Mouse (Mus musculus) intestine, postnatal 0 days (tissue): Measurements from ENCODE around the gene Brd2. TPM values are rescaled to one million over a fixed set of nuclear protein-coding genes. Genes with fewer than 3 reads are reported as not detected.

ENCODE experiments used
- ATAC-seq: fragments of 200-750 bp; cut with Nextera tagmentation; 2 replicates; pipeline ENCODE4 v1.8.0; 2017; ENCODE audit warnings: mild to moderate bottlenecking, moderate TSS enrichment, moderate library complexity
- H3K27ac ChIP-seq: fragments of 300-500 bp; sonication (generic); 2 replicates; pipeline ENCODE4 v1.5.1; 2014; ENCODE audit warnings: mild to moderate bottlenecking, low read depth, low read length, moderate library complexity
- H3K27me3 ChIP-seq: fragments of 300-500 bp; sonication (generic); replicated peaks from 2 replicates; pipeline ENCODE4 v1.6.1; 2014; ENCODE audit warnings: low read length, mixed read lengths; ENCODE audit not compliant: control insufficient read depth, insufficient read depth
- H3K36me3 ChIP-seq: fragments of 300-500 bp; sonication (generic); 2 replicates; pipeline ENCODE4 v1.6.1; 2014; ENCODE audit warnings: mild to moderate bottlenecking, moderate library complexity; ENCODE audit not compliant: control insufficient read depth, insufficient read depth
- H3K4me1 ChIP-seq: fragments of 300-500 bp; sonication (generic); replicated peaks from 2 replicates; pipeline ENCODE4 v1.6.1; 2014; ENCODE audit warnings: antibody characterized with exemption, low read length, mixed read lengths; ENCODE audit not compliant: control insufficient read depth, insufficient read depth
- H3K4me2 ChIP-seq: fragments of 300-500 bp; sonication (generic); replicated peaks from 2 replicates; pipeline ENCODE4 v1.6.1; 2014; ENCODE audit warnings: low read depth, mild to moderate bottlenecking, moderate library complexity
- H3K4me3 ChIP-seq: fragments of 300-500 bp; sonication (generic); 2 replicates; pipeline ENCODE4 v1.5.1; 2014; ENCODE audit warnings: low read depth, low read length
- H3K9ac ChIP-seq: fragments of 300-500 bp; sonication (generic); 2 replicates; pipeline ENCODE4 v1.6.1; 2014; ENCODE audit warnings: mild to moderate bottlenecking, low read depth, low read length
- H3K9me3 ChIP-seq: fragments of 300-500 bp; sonication (generic); 2 replicates; pipeline ENCODE4 v1.6.1; 2016; ENCODE audit warnings: mixed run types; ENCODE audit not compliant: control insufficient read depth
- CTCF ChIP-seq: sonication (generic); IDR thresholded peaks from 2 replicates; pipeline ENCODE4 v1.5.1; 2016; ENCODE audit warnings: low read depth, mild to moderate bottlenecking, control low read depth, antibody characterized with exemption, moderate library complexity
- WGBS: fragments of 180-500 bp; shearing (Covaris S2); extraction: QIAGEN DNeasy Blood & Tissue Kit; methylation state at CpG from one replicate; pipeline ENCODE4 v1.1.7; 2014; 5-methylcytosine and 5-hydroxymethylcytosine counted together
- polyA plus RNA-seq: library from polyadenylated mRNA; unstranded; fragments of >200 nt; fragmentation: Nextera tagmentation; extraction: Ambion mirVana; gene quantifications from 2 replicates; pipeline ENCODE4 v1.2.1, GENCODE M21; 2015

The Brd2 gene
- polyA plus RNA-seq, 1 experiment from 2014 or later, result 51.8 TPM

GRCm38 (mm10) chr17:34099531-34099930 lies 22.9 kb downstream of the Brd2 start:
- Histone ChIP-seq H3K9ac (no peak overlapping the region), H3K27me3 (no peaks in the 10 kb centered on the region), H3K27ac (no peak overlapping the region), H3K4me3 (no peak overlapping the region), H3K4me1 (0 out of 2 replicates have a peak, but pooled peaks cover 7% of the 10 kb centered on the region), H3K36me3 (no peaks in the 10 kb centered on the region), H3K4me2 (peak overlapping the region; percentile 30), H3K9me3 (no peaks in the 10 kb centered on the region)
- 33% methylated on average over 5 of the region's 5 CpGs for WGBS
- TF ChIP-seq CTCF, result no peak
- no peak for ATAC-seq

GRCm38 (mm10) chr17:34098709-34099479 lies 23.5 kb downstream of the Brd2 start:
- ATAC-seq, result peak; percentile 72
- no peak overlapping the region for H3K4me3 ChIP-seq
- no peaks in the 10 kb centered on the region for H3K9me3 ChIP-seq
- no peak overlapping the region for H3K27ac ChIP-seq
- no peak overlapping the region for H3K9ac ChIP-seq
- TF ChIP-seq CTCF, result no peak
- 0 out of 2 replicates have a peak, but pooled peaks cover 7% of the 10 kb centered on the region for H3K4me1 ChIP-seq
- H3K27me3 ChIP-seq, result no peaks in the 10 kb centered on the region
- WGBS, result 29% methylated on average over 10 of the region's 10 CpGs
- H3K4me2 ChIP-seq, result no peak overlapping the region
- H3K36me3 ChIP-seq, result no peaks in the 10 kb centered on the region

GRCm38 (mm10) chr17:34097272-34097671 lies 25.2 kb downstream of the Brd2 start:
- Histone ChIP-seq H3K4me2 (no peak overlapping the region), H3K9ac (no peak overlapping the region), H3K27ac (no peak overlapping the region), H3K4me1 (0 out of 2 replicates have a peak, but pooled peaks cover 7% of the 10 kb centered on the region), H3K36me3 (no peaks in the 10 kb centered on the region), H3K27me3 (no peaks in the 10 kb centered on the region), H3K4me3 (no peak overlapping the region), H3K9me3 (no peaks in the 10 kb centered on the region)
- no peak for ATAC-seq
- 70% methylated on average over 5 of the region's 5 CpGs for WGBS
- no peak for TF ChIP-seq CTCF

GRCm38 (mm10) chr17:34096497-34097010 lies 25.9 kb downstream of the Brd2 start:
- no peaks in the 10 kb centered on the region for H3K36me3 ChIP-seq
- H3K9me3 ChIP-seq, result no peaks in the 10 kb centered on the region
- WGBS, result 68% methylated on average over 3 of the region's 3 CpGs
- H3K27me3 ChIP-seq, result no peaks in the 10 kb centered on the region
- no peak for ATAC-seq
- no peak overlapping the region for H3K27ac ChIP-seq
- TF ChIP-seq CTCF, result no peak
- H3K4me2 ChIP-seq, result no peak overlapping the region
- H3K9ac ChIP-seq, result no peak overlapping the region
- no peak overlapping the region for H3K4me3 ChIP-seq
- H3K4me1 ChIP-seq, result 0 out of 2 replicates have a peak, but pooled peaks cover 5% of the 10 kb centered on the region

- no peak overlapping the region for H3K9ac ChIP-seq
- 83% methylated on average over 26 of the region's 27 CpGs for WGBS
- TF ChIP-seq CTCF, result no peak
- no peaks in the 10 kb centered on the region for H3K27me3 ChIP-seq
- H3K4me2 ChIP-seq, result no peak overlapping the region
- no peaks in the 10 kb centered on the region for H3K36me3 ChIP-seq
- no peak overlapping the region for H3K4me3 ChIP-seq
- ATAC-seq, result no peak
- H3K4me1 ChIP-seq, result 0 out of 2 replicates have a peak, but pooled peaks cover under 1% of the 10 kb centered on the region
- H3K9me3 ChIP-seq, result no peaks in the 10 kb centered on the region
- no peak overlapping the region for H3K27ac ChIP-seq
Measured at GRCm38 (mm10) chr17:34094283-34095035, 28.0 kb downstream of the Brd2 start.

- Histone ChIP-seq H3K4me2 (no peak overlapping the region), H3K27me3 (no peaks in the 10 kb centered on the region), H3K36me3 (no peaks in the 10 kb centered on the region), H3K27ac (no peak overlapping the region), H3K9ac (no peak overlapping the region), H3K4me1 (no peaks in the 10 kb centered on the region), H3K4me3 (no peak overlapping the region), H3K9me3 (no peaks in the 10 kb centered on the region)
- WGBS, result 37% methylated on average over 7 of the region's 7 CpGs
- no peak for TF ChIP-seq CTCF
- ATAC-seq, result no peak
Measured at GRCm38 (mm10) chr17:34093199-34093874, 29.1 kb downstream of the Brd2 start.
